Mouse (Mus musculus): ENCODE results near the gene Fam240a. TPM values are rescaled to one million over a fixed set of nuclear protein-coding genes. Genes with fewer than 3 reads are reported as not detected.
A peak's percentile ranks its signal among the peaks of the same experiment; 100 is the strongest.

Fam240a gene
- polyA plus RNA-seq, 1 experiment from 2014 or later = not detected

GRCm38 (mm10) chr9:110877353-110877752 is 39.3 kb downstream of the Fam240a start:
- Histone ChIP-seq H3K36me3 (replicated peaks; ENCODE audit: control insufficient read depth, insufficient read depth) (no peaks in the 10 kb centered on the region), H3K27ac (no peak overlapping the region), H3K9me3 (ENCODE audit: control insufficient read depth, low read length) (no peaks in the 10 kb centered on the region), H3K4me1 (replicated peaks; ENCODE audit: control insufficient read depth, insufficient read depth, low read length) (peaks cover 29% of the 10 kb centered on the region), H3K4me2 (replicated peaks) (no peak overlapping the region), H3K27me3 (ENCODE audit: control insufficient read depth, insufficient read depth, low read length) (peaks cover 33% of the 10 kb centered on the region), H3K9ac (no peak overlapping the region), H3K4me3 (replicated peaks; ENCODE audit: low read length) (no peak overlapping the region)
- DNase-seq (ENCODE audit: low spot score) (no peak), ATAC-seq (ENCODE audit: low FRiP score) (no peak)
- WGBS = 100% methylated on average over 1 of the region's 1 CpGs

GRCm38 (mm10) chr9:110875288-110875695 is 41.4 kb downstream of the Fam240a start:
- 29% methylated on average over 2 of the region's 6 CpGs for WGBS
- H3K4me3 ChIP-seq (replicated peaks; ENCODE audit: low read length) = no peak overlapping the region
- H3K4me1 ChIP-seq (replicated peaks; ENCODE audit: control insufficient read depth, insufficient read depth, low read length) = peaks cover 24% of the 10 kb centered on the region
- DNase-seq (ENCODE audit: low spot score) = no peak
- 0 out of 2 replicates have a peak overlapping the region, but pooled peaks have one; percentile 61 for H3K27ac ChIP-seq
- peak; percentile 28; the same call in 1 of the 2 replicates for ATAC-seq (ENCODE audit: low FRiP score)
- H3K36me3 ChIP-seq (replicated peaks; ENCODE audit: control insufficient read depth, insufficient read depth) = no peaks in the 10 kb centered on the region
- peaks cover 18% of the 10 kb centered on the region for H3K27me3 ChIP-seq (ENCODE audit: control insufficient read depth, insufficient read depth, low read length)
- no peak overlapping the region for H3K9ac ChIP-seq
- H3K4me2 ChIP-seq (replicated peaks) = no peak overlapping the region
- H3K9me3 ChIP-seq (ENCODE audit: control insufficient read depth, low read length) = no peaks in the 10 kb centered on the region

GRCm38 (mm10) chr9:110874660-110875191 is 41.9 kb downstream of the Fam240a start:
- H3K4me2 ChIP-seq (replicated peaks) = peak overlapping the region; percentile 58
- H3K4me1 ChIP-seq (replicated peaks; ENCODE audit: control insufficient read depth, insufficient read depth, low read length) = peaks cover 18% of the 10 kb centered on the region
- no peak overlapping the region for H3K9ac ChIP-seq
- H3K36me3 ChIP-seq (replicated peaks; ENCODE audit: control insufficient read depth, insufficient read depth) = no peaks in the 10 kb centered on the region
- 6% methylated on average over 3 of the region's 3 CpGs for WGBS
- H3K27me3 ChIP-seq (ENCODE audit: control insufficient read depth, insufficient read depth, low read length) = peaks cover 12% of the 10 kb centered on the region
- ATAC-seq (ENCODE audit: low FRiP score) (peak; percentile 53; the same call in 1 of the 2 replicates), DNase-seq (ENCODE audit: low spot score) (peak; percentile 44)
- no peak overlapping the region for H3K4me3 ChIP-seq (replicated peaks; ENCODE audit: low read length)
- H3K27ac ChIP-seq = peak overlapping the region; percentile 61
- no peaks in the 10 kb centered on the region for H3K9me3 ChIP-seq (ENCODE audit: control insufficient read depth, low read length)

- no peaks in the 10 kb centered on the region for H3K36me3 ChIP-seq (replicated peaks; ENCODE audit: control insufficient read depth, insufficient read depth)
- ATAC-seq (ENCODE audit: low FRiP score) (peak; percentile 69), DNase-seq (ENCODE audit: low spot score) (peak; percentile 76)
- H3K27ac ChIP-seq = peak overlapping the region; percentile 61
- H3K4me2 ChIP-seq (replicated peaks) = peak overlapping the region; percentile 58
- H3K9ac ChIP-seq = peak overlapping the region; percentile 55
- peaks cover 4% of the 10 kb centered on the region for H3K27me3 ChIP-seq (ENCODE audit: control insufficient read depth, insufficient read depth, low read length)
- no peaks in the 10 kb centered on the region for H3K9me3 ChIP-seq (ENCODE audit: control insufficient read depth, low read length)
- H3K4me3 ChIP-seq (replicated peaks; ENCODE audit: low read length) = peak overlapping the region; percentile 31
- WGBS = 5% methylated on average over 39 of the region's 40 CpGs
- peaks cover 17% of the 10 kb centered on the region for H3K4me1 ChIP-seq (replicated peaks; ENCODE audit: control insufficient read depth, insufficient read depth, low read length)
These were observed 42.7 kb downstream of the Fam240a start for GRCm38 (mm10) chr9:110873681-110874659.

GRCm38 (mm10) chr9:110871030-110871429 is 45.6 kb downstream of the Fam240a start:
- H3K4me3 ChIP-seq (replicated peaks; ENCODE audit: low read length) = no peak overlapping the region
- H3K4me1 ChIP-seq (replicated peaks; ENCODE audit: control insufficient read depth, insufficient read depth, low read length) = peaks cover 17% of the 10 kb centered on the region
- H3K27me3 ChIP-seq (ENCODE audit: control insufficient read depth, insufficient read depth, low read length) = no peaks in the 10 kb centered on the region; the same call in 1 of the 2 replicates
- no peaks in the 10 kb centered on the region for H3K36me3 ChIP-seq (replicated peaks; ENCODE audit: control insufficient read depth, insufficient read depth)
- ATAC-seq (ENCODE audit: low FRiP score) (no peak), DNase-seq (ENCODE audit: low spot score) (peak; percentile 67)
- 16% methylated on average over 7 of the region's 7 CpGs for WGBS
- no peak overlapping the region for H3K27ac ChIP-seq
- no peak overlapping the region for H3K9ac ChIP-seq
- no peaks in the 10 kb centered on the region for H3K9me3 ChIP-seq (ENCODE audit: control insufficient read depth, low read length)
- H3K4me2 ChIP-seq (replicated peaks) = no peak overlapping the region

Small RNA genes within 50 kb of the gene (microRNA-seq; reads per million reads assigned to microRNA genes)
- not detected for gene Gm24269

Other genes with a start within 250 kb of the Fam240a start
- gene Myl3, start 175.0 kb downstream of the Fam240a start, polyA plus RNA-seq (2014; fragmentation: Nextera tagmentation; extraction: Ambion mirVana) = 0.26 and 0.43 TPM in 2 replicates
- gene Pth1r, start 169.7 kb downstream of the Fam240a start, polyA plus RNA-seq (2014; fragmentation: Nextera tagmentation; extraction: Ambion mirVana) = 10.1 and 12.8 TPM in 2 replicates
- gene Prss42, start 118.7 kb downstream of the Fam240a start, polyA plus RNA-seq (2014; fragmentation: Nextera tagmentation; extraction: Ambion mirVana) = not detected in 2 replicates
- not detected in 2 replicates for gene Prss44, start 102.9 kb downstream of the Fam240a start, polyA plus RNA-seq (2014; fragmentation: Nextera tagmentation; extraction: Ambion mirVana)
- gene Prss43, start 90.2 kb downstream of the Fam240a start, polyA plus RNA-seq (2014; fragmentation: Nextera tagmentation; extraction: Ambion mirVana) = not detected in 2 replicates
- gene Prss45, start 82.3 kb downstream of the Fam240a start, polyA plus RNA-seq (2014; fragmentation: Nextera tagmentation; extraction: Ambion mirVana) = 0.16 TPM in 1 of 2 replicates, not detected in the other
- gene Prss46, start 72.4 kb downstream of the Fam240a start, polyA plus RNA-seq (2014; fragmentation: Nextera tagmentation; extraction: Ambion mirVana) = not detected in 2 replicates
- gene Prss50, start 58.9 kb downstream of the Fam240a start, polyA plus RNA-seq (2014; fragmentation: Nextera tagmentation; extraction: Ambion mirVana) = 0.31 TPM in 1 of 2 replicates, not detected in the other
- 1.4 and 1.9 TPM in 2 replicates for gene Als2cl, start 37.0 kb downstream of the Fam240a start, polyA plus RNA-seq (2014; fragmentation: Nextera tagmentation; extraction: Ambion mirVana)
- 2.3 and 2.4 TPM in 2 replicates for gene Tmie, start 36.7 kb downstream of the Fam240a start, polyA plus RNA-seq (2014; fragmentation: Nextera tagmentation; extraction: Ambion mirVana)
- 0.14 and 0.40 TPM in 2 replicates for gene Tdgf1, start 29.3 kb upstream of the Fam240a start, polyA plus RNA-seq (2014; fragmentation: Nextera tagmentation; extraction: Ambion mirVana)
- gene Lrrc2, start 34.7 kb upstream of the Fam240a start, polyA plus RNA-seq (2014; fragmentation: Nextera tagmentation; extraction: Ambion mirVana) = 0.86 and 1.0 TPM in 2 replicates
- not detected in 2 replicates for gene Rtp3, start 73.7 kb upstream of the Fam240a start, polyA plus RNA-seq (2014; fragmentation: Nextera tagmentation; extraction: Ambion mirVana)
- gene Ltf, start 102.4 kb upstream of the Fam240a start, polyA plus RNA-seq (2014; fragmentation: Nextera tagmentation; extraction: Ambion mirVana) = 1.1 and 1.7 TPM in 2 replicates
- 0.97 and 1.3 TPM in 2 replicates for gene Ccrl2, start 140.7 kb upstream of the Fam240a start, polyA plus RNA-seq (2014; fragmentation: Nextera tagmentation; extraction: Ambion mirVana)
- 40.5 and 48.7 TPM in 2 replicates for gene Lrrfip2, start 200.7 kb upstream of the Fam240a start, polyA plus RNA-seq (2014; fragmentation: Nextera tagmentation; extraction: Ambion mirVana)